Mouse (Mus musculus) inflammation-experienced regulatory T-cells, adult 6 months (primary cell): ENCODE data around the gene Letm1. TPM values are rescaled to one million over a fixed set of nuclear protein-coding genes. Genes with fewer than 3 reads are reported as not detected.

Experiments used
- ATAC-seq: one replicate; pipeline ENCODE4 v1.8.0; 2017
- polyA plus RNA-seq, 3 experiments: library from polyadenylated mRNA; unstranded; fragments of 100-300 nt; shearing (Covaris generic); gene quantifications; one replicate each; pipeline ENCODE4 v1.2.1; 2017

The Letm1 gene
- polyA plus RNA-seq, 3 experiments from 2014 or later, result 9.1 to 21.2 (median 19.4) TPM

DNA sequence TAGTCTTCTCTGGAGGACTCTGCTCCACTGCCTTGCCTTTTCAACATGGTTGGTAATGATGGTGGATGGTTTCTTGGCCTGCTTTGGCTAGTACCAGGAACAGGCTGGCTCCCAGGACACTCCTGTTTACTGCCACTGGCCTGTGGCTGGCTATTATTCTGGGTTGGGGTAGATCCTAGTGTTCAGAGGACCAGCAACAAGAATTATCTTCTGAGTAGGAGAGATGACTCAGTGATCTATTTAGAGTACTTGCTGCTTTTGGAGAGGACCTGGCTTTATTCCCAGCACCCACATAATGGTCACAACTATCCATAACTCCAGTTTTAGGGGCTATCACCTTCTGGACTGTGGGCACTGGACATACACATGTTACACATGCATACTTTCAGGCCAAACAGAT, 44.3 kb downstream of the Letm1 start:
- ATAC-seq, result no peak

GRCm38 (mm10) chr5:33737903-33738321, 44.7 kb downstream of the Letm1 start:
- no peak for ATAC-seq

DNA sequence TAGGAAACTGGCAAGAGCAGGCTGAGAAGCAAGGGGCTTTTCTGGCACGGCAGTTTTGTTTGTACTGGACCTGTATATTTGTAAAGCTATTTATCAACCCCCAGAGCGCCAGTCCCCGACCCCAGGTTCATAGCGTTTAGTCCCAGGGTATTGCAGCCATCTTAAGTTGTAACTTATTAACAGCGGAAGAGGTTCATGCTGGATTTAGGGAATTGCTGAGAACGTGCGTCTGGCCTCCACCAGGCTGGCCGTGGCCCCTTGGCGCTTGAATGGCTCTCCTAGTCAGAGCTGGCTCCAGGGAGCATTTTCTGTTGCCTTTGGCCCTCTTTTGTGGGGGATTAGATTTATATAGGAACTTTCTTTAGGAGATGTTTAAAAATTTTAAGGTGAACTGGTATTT, 46.4 kb downstream of the Letm1 start:
- no peak for ATAC-seq

DNA sequence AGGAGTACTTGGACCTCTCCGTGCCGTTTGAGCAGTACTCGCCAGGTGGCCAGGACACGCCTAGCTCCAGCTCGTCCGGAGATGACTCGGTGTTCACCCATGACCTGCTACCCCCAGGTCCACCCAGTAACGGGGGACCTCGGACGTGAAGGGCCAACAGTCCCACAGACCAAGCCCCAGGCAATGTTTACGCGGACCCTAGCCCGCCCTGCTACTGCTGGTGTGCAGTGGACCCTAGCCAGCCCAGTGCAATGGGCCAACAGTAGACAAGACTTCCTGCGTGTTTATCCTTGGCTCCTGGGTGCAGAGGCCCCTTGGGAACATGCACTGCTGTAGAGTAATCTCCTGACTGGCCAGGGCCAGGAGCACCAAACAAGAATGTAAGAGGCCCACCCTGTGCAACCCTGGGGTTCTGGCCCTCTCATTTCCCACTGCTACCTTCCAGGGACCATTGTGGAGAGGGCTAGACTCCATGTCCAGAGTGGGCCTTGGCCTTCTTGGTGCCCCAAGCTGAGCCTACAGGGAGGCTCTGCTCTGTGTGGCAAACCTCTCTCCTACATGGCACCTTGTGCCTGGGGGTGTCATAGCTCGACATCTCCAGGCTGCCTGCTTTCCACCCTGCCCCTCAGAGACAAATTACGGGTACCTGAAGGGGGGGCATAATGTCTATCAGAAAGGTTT, 47.1 kb downstream of the Letm1 start:
- no peak for ATAC-seq

GRCm38 (mm10) chr5:33733837-33734236, 48.8 kb downstream of the Letm1 start:
- no peak for ATAC-seq

DNA sequence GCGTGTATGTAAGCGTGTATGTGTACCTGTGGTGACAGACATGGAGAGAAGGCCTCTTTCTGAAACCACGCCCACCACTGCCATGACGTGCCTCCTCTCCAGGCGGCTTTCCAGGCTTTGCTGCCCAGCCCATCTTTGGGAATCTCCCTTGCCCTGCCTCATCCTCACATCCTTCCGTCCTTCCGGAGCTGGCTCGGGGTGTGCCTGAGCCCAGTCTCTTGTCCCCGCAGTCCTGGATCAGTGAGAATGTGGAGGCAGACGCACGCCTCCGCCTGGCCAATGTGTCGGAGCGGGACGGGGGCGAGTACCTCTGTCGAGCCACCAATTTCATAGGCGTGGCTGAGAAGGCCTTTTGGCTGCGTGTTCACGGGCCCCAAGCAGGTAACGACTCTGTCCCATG, 51.6 kb downstream of the Letm1 start:
- no peak for ATAC-seq

DNA sequence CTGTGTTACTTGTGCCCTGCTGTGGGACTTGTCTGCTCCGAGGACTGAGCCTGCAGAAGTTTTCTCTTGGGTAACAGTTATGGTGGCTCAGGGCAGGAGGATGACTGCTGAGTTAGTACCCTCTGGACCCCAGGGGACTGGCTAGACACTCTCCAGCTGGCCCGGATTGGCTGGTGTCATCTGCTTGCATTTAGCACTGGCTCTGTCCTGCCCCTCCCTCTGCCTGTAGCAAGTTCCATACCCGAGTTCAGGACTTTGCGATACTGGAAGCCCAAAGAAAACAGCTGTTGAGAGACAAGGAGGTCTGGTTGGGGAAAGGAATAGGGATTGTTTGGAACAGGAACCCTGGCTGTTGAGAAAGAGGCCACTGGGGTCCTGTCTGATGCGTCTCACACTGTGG, 52.1 kb downstream of the Letm1 start:
- ATAC-seq, result no peak

GRCm38 (mm10) chr5:33728841-33729240, 53.8 kb downstream of the Letm1 start:
- ATAC-seq, result no peak

DNA sequence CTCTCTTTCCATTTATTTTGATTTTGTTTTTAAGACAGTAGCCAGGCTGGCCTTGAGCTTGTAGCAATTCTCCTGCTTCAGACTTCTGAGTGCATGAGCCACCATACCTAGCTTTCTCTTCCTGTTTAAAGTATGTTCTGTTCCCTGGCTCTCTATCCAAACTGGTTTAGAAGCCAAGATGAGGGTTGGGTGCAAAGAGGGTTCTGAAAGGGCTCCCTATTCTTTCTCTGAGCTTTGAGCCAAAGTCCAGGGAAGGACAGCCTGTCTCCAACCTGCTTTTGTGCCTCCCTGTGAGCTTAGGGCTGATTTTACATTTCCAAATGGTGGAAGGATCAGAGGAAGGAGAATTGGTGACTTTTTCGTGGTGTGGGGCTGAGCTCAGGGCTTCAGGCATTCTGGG, 55.7 kb downstream of the Letm1 start:
- ATAC-seq, result no peak

DNA sequence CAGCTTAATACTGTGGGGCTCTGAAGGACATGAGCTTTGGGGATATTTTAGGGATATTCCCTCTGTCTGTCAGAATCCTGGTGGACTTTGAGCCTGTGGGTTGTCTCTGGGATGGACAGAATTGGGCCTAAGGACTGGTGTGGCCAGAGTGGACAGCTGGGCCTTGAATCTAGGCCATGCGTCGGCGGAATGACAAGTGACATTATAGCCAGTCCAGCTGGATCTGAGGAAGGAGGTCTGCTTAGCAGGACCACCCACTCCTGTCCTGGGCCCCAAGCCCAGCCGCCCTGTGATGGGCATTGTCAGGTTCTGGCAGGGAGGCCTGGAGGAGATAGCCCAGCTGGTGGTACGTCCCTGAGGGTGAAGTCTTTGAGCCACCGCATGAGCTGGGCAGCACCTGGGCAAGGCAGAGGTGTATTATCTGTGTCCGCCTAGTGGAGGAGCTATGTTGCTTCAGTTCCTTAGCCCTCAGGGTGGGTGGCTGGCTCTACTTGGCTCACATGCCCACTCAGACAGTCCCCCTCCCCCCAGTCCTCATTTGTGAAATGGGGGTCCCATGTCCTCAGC, 56.5 kb downstream of the Letm1 start:
- ATAC-seq, result no peak

DNA sequence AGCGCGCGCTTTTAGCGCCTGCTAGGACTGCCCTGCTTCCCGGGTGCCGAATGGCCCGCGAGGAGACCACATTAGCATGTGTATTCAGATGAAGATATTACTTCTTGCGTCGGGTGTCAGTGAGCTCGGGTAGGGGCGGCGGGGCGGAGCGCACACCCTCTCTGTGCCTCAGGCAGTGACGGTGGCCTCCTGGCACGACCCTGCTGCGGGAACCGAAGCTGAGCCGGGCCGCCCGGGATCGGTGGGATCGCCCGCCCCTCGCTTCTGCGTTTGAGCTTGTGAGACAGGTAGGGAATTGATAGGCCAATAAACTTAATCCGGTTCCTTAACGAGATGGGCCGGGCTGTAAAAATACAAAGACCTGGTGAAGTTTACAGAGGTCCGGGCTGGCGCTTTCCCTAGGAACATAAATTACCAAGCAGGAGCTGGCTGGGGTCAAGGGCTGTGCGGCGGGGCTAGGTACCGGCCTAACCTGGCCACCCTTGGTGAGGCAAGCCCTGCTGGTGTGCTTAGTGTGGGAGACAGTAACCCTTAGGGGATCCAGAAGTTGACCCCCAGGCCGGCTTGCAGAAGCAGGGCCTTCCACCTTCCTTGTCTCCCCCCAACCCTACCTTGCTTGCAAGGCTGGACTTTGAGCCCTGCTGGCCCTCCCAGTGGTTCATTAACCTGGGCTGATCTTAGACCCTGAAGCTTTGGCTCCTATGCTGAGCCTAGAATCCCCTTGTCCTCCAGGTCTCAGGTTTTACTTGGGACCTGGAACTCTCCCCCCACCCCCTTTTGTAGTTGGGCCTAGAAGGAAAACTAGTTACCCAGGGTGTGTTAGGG, 58.8 kb downstream of the Letm1 start:
- no peak for ATAC-seq

- ATAC-seq, result no peak
Observed at GRCm38 (mm10) chr5:33723019-33723640, 59.5 kb downstream of the Letm1 start.

DNA sequence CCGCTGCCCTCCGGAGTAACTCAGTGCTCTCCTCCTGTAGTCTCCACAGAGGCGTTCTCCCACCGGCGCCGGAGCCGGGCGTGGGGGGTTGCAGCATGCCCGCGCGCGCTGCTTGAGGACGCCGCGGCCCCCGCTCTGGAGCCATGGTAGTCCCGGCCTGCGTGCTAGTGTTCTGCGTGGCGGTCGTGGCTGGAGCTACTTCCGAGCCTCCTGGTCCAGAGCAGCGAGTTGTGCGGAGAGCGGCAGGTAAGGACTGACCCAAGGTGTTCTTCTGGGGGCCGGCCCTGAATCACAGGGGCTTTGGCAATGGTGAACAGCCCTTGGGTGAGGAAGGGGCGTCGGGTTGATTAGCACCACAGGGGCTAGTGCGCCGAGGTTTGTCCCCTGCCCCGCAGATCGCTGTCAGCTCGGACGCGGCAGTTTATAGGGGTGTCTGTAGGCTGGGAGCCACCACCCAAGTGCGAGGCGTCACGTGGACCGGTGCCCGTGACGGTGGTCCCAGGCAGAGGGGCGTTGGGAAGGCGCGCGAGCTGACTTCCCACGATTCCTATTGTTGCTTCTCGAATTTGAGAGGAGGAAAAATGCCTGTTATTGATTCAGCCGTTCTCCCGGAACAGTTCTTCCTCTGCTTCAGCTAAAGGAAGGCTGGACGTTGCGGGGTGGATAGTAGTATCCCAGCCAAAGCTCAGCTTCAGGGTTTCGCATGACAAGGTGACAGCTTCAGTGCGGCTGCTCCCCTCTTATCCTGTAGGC, 60.2 kb downstream of the Letm1 start:
- ATAC-seq, result no peak

DNA sequence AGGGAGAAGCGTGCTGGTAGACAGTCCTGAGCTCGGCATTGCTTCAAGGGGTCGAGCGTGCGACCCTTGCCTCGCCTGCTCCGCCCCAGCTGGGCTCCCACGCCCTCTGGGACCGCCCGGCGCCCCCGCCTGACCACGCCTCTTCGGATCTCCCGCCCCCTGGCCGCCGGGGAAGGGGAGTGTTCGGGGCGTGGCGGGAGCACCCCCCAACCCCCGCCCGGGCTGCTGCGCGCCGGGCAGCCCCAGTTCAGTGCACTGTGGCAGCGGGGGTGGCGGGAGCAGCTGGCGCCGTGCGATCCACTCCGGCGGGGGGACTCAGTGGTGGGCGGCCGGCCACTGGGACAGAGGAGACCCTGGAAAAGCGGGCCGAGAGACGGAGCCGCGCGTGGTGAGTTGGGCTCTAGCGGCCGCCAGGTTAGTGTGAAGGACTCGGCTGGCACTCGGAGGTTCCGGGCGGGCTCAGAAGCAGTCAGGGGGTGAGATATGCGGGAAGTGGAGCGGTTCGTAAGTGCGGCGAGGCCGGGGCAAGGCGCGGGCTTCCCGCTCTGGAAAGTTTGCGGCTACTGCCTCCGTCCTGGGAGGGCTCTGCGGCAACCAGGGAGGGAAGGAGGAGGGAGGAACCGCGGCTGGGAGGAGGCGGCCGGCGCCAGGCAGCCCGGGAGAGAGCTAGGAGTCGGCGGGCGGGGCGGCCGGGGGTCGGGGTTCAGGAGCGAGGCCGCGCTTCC, 60.9 kb downstream of the Letm1 start, which contains the start of gene Fgfr3:
Gene Fgfr3, plus strand, starts transcription at position 134 of the 725 bp plus-strand sequence.
- ATAC-seq, result peak; percentile 58

GRCm38 (mm10) chr5:33720852-33721490, 61.6 kb downstream of the Letm1 start:
- no peak for ATAC-seq

DNA sequence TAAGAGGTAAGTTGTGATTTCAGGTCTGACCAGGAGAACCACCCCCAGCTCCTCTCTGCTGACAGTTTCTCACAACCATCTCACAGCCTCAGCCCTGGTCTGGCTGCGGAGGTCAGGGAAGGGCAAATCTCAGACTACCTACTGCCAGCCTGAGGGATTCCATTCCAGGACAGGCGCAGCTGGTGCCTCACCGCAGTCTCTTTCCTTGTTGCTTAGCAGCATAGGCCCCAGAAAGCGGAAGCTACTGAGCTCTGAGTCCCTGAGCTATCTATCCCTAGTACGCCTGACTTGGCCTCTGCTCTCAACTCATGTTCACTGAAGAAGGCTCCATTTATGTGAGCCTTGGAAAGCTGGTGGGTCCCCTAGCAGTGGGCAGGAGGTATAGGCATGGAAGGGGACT, 64.2 kb downstream of the Letm1 start:
- no peak for ATAC-seq

GRCm38 (mm10) chr5:33716467-33716866, 66.2 kb downstream of the Letm1 start:
- no peak for ATAC-seq

DNA sequence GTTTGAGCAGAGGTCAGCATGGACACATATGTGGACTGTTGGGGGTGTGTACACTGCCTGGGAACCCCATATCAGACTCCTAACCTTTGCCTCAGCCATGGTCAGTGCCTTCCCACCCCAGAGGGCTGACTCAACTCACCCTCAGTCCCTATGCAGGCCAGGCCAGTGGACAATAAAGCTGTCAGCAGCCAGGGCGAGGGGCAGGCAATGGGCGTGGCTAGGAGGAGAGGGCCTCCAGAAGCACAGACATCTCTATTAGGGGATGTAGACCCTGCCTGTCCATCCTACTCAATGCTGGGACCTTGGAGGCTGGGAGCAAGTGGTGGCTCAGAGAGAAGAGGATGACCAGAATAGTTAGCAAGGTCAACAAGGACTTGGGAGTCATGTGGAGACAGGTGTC, 67.4 kb downstream of the Letm1 start:
- ATAC-seq, result no peak

- ATAC-seq, result no peak
Observed at GRCm38 (mm10) chr5:33712550-33712949, 70.1 kb downstream of the Letm1 start.

DNA sequence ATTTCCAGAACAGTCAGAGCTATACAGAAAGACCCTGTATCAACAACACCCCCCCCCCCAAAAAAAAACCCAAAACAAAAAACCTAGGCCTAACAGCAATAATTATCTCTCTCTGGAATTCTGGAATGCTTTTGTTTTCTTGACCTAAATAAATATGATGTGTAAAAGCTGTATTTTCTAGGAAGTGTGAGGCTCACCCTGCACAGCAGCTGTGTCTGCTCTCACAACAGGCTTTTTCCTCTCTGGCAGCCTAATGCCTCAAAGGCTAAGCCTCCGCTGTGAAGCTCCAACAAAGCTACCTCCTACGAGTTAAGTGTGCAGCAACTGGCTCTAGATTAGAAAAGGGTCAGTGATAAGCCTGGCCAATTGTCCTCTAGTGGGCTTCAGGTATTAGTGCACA, 73.6 kb downstream of the Letm1 start:
- no peak for ATAC-seq

- ATAC-seq, result no peak
Observed at GRCm38 (mm10) chr5:33707163-33707562, 75.5 kb downstream of the Letm1 start.

DNA sequence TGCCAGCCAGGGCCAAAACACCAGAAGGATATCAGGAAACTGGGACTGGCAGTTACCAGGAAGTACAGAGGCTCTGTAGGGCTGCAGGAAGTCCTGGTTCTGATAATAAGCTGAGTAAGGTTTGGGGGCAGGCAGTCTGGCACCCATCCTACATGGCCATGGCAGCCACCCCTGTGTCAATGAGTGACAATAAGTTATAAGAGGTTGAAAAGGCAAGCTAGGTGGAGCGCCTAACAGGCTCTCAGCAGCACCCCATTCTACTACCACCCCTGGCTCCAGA, 76.3 kb downstream of the Letm1 start:
- ATAC-seq, result no peak
